Mouse (Mus musculus): ENCODE results near the gene C530008M17Rik. TPM values are rescaled to one million over a fixed set of nuclear protein-coding genes. Genes with fewer than 3 reads are reported as not detected.

Gene C530008M17Rik
- total and polyA plus RNA-seq, 3 experiments = 3.2 to 10.6 TPM; not detected in 1

DNA sequence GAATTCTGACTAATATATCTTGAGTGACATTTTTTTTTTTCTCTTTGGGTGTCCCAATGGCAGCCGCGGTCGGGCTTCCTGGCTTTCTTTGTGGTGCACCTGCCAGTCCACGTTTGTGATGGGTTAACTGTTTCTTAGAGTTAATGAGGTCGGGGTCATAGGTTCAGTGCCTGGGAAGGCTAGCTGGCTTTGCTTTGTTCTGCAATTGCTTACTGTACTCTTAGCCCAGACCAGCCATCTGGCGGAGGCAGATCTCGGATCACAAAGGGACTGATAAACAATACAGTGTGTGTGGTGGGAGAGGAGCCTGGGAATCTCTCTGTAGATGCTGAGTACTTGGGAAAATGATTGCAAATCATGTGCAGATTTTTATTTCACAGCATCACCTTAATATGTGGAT is 9.1 kb downstream of the C530008M17Rik start:
- Histone ChIP-seq H3K9ac (ENCODE audit: control insufficient read depth, low read depth, low read length, poor library complexity, severe bottlenecking) (no peak overlapping the region), H3K36me3 (ENCODE audit: control insufficient read depth in 1 of 2, insufficient read depth in 2 of 2, low read length in 2 of 2) (peaks cover 0 to 21% of the 10 kb centered on the region in 2 experiments; a peak in 2 of 4 replicates), H3K79me2 (ENCODE audit: control insufficient read depth, insufficient read depth, low read length, poor library complexity) (no peaks in the 10 kb centered on the region), H3K9me3 (replicated peaks; ENCODE audit: insufficient read depth, low read length) (no peaks in the 10 kb centered on the region), H3K4me1 (ENCODE audit: control insufficient read depth in 1 of 2, insufficient read depth in 2 of 2, low read length in 2 of 2) (peaks cover 11 to 13% of the 10 kb centered on the region in 2 experiments), H3K27me3 (ENCODE audit: control insufficient read depth in 1 of 2, insufficient read depth in 2 of 2, low read length in 2 of 2) (no peaks in the 10 kb centered on the region), H3K27ac (ENCODE audit: control insufficient read depth, low read depth, low read length) (no peak overlapping the region), H3K4me3 (ENCODE audit: control insufficient read depth in 1 of 2, insufficient read depth in 1 of 2, low read depth in 2 of 2, low read length in 2 of 2) (no peak overlapping the region)
- no peak for DNase-seq (ENCODE audit: low read depth, low spot score)
- TF ChIP-seq ZC3H11A (IDR thresholded peaks at IDR 0.05; ENCODE audit: low read depth, low read length) (no peak), BHLHE40 (IDR thresholded peaks at IDR 0.05; ENCODE audit: borderline replicate concordance, low read depth, low read length) (no peak), ELF1 (IDR thresholded peaks at IDR 0.05; ENCODE audit: low read depth, low read length) (no peak), POLR2A (IDR thresholded peaks at IDR 0.05; ENCODE audit: control insufficient read depth in 1 of 2, insufficient read depth in 1 of 2, low read depth in 1 of 2, low read length in 2 of 2, poor library complexity in 1 of 2) (no peak), MEF2A (IDR thresholded peaks at IDR 0.05; ENCODE audit: extremely low read depth, insufficient replicate concordance, low read depth, low read length, poor library complexity, severe bottlenecking) (no peak)

DNA sequence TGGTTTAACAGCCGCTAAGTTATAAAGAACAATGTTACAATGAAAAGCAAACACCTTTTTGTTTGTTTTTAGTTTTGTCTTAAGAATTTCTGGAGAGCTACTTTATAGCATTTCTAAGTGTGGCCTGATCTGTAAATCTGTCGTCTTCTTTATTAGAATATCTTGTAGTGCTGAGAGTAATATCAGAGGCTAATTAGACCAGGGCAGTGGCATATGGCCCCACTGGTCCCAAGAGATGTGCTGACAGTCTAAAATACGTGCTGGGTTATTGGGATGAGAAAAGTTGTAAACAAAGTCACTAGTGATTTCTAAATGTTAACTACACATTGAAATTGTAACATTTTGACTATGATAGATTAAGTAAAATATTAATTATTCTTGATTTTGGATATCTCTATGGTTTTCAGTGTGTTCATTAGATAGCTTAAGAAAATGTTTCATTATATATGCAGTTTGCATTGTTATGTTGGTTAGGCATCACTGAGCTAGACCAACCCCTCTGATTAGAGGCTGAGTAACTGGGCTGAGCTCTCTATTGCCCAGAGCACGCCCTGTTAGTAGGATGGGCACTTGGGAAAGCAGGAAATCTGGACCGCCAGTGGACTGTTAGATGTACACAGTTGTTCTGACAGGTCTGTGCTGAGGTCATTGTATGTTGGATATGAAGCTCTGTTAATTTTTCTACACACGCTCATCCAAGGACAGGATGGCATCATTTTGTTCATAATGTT is 9.9 kb downstream of the C530008M17Rik start:
- H3K4me1 ChIP-seq (ENCODE audit: control insufficient read depth in 1 of 2, insufficient read depth in 2 of 2, low read length in 2 of 2) = peaks cover 4 to 8% of the 10 kb centered on the region in 2 experiments
- H3K36me3 ChIP-seq (ENCODE audit: control insufficient read depth in 1 of 2, insufficient read depth in 2 of 2, low read length in 2 of 2) = peaks cover 0 to 13% of the 10 kb centered on the region in 2 experiments; a peak in 2 of 4 replicates

DNA sequence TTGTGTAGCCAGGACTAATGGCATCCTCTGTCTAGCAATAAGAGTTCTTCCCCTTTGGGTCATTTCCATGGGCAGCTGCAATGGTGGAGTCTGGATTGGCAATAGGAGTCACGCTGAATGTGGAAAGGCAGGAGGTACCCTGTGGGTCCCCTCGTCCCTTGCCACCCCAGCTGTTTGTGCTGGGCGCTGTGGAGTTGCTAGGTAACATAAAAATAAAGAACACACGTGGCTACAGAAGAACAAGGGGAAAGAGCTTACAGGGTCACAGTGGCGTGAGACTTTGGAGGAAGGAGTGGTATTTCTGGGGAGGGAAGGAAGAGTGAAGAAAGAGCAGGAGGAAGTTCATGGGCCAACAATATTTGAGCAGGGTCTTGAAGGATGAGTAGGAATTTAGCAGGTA is 11.8 kb downstream of the C530008M17Rik start:
- Histone ChIP-seq H3K9me3 (replicated peaks; ENCODE audit: insufficient read depth, low read length) (no peaks in the 10 kb centered on the region), H3K36me3 (ENCODE audit: control insufficient read depth in 1 of 2, insufficient read depth in 2 of 2, low read length in 2 of 2) (peaks cover 0 to 6% of the 10 kb centered on the region in 2 experiments; a peak in 2 of 4 replicates)
- TF ChIP-seq USF2 (IDR thresholded peaks at IDR 0.05; ENCODE audit: borderline replicate concordance in 1 of 2, insufficient read depth in 1 of 2, low read depth in 1 of 2, low read length in 2 of 2) (no peak), BHLHE40 (IDR thresholded peaks at IDR 0.05; ENCODE audit: borderline replicate concordance, low read depth, low read length) (no peak), CTCF (IDR thresholded peaks at IDR 0.05 in 2 of 3, conservative IDR thresholded peaks at IDR 0.05 in 1 of 3; ENCODE audit: control insufficient read depth in 1 of 3, insufficient read depth in 1 of 3, low read depth in 2 of 3, low read length in 3 of 3, poor library complexity in 1 of 3, severe bottlenecking in 1 of 3) (no peak), ZKSCAN1 (IDR thresholded peaks at IDR 0.05; ENCODE audit: low read depth, low read length) (no peak), JUND (IDR thresholded peaks at IDR 0.05; ENCODE audit: low read depth, low read length) (no peak), CHD1 (IDR thresholded peaks at IDR 0.05; ENCODE audit: low read depth, low read length) (no peak), CHD2 (IDR thresholded peaks at IDR 0.05; ENCODE audit: low read length) (no peak), POLR2AphosphoS2 (IDR thresholded peaks at IDR 0.05; ENCODE audit: low read length) (no peak), MXI1 (IDR thresholded peaks at IDR 0.05; ENCODE audit: low read depth, low read length) (no peak)

More for the DNA sequence above, 9.9 kb downstream of the C530008M17Rik start:
- H3K9me3 ChIP-seq (replicated peaks; ENCODE audit: insufficient read depth, low read length) = no peaks in the 10 kb centered on the region
- no peak overlapping the region for H3K9ac ChIP-seq (ENCODE audit: control insufficient read depth, low read depth, low read length, poor library complexity, severe bottlenecking)
- no peak overlapping the region for H3K4me3 ChIP-seq (ENCODE audit: control insufficient read depth in 1 of 2, insufficient read depth in 1 of 2, low read depth in 2 of 2, low read length in 2 of 2)
- no peak for TF ChIP-seq NRF1 (IDR thresholded peaks at IDR 0.05; ENCODE audit: insufficient read depth, low read depth, low read length, poor library complexity, severe bottlenecking)
- no peak for TF ChIP-seq BHLHE40 (IDR thresholded peaks at IDR 0.05; ENCODE audit: borderline replicate concordance, low read depth, low read length)
- no peak for TF ChIP-seq GABPA (IDR thresholded peaks at IDR 0.05; ENCODE audit: low read depth, low read length)
- no peak for TF ChIP-seq MAZ (IDR thresholded peaks at IDR 0.05; ENCODE audit: low read depth, low read length)
- no peak for TF ChIP-seq MAFK (IDR thresholded peaks at IDR 0.05; ENCODE audit: borderline replicate concordance, low read depth, low read length)
- TF ChIP-seq RCOR1 (IDR thresholded peaks at IDR 0.05; ENCODE audit: low read depth, low read length) = no peak
- TF ChIP-seq POLR2A (IDR thresholded peaks at IDR 0.05; ENCODE audit: control insufficient read depth in 1 of 2, insufficient read depth in 1 of 2, low read depth in 1 of 2, low read length in 2 of 2, poor library complexity in 1 of 2) = no peak
- TF ChIP-seq MEF2A (IDR thresholded peaks at IDR 0.05; ENCODE audit: extremely low read depth, insufficient replicate concordance, low read depth, low read length, poor library complexity, severe bottlenecking) = no peak
- TF ChIP-seq ETS1 (IDR thresholded peaks at IDR 0.05; ENCODE audit: low read depth, low read length) = no peak
- no peak for TF ChIP-seq TBP (IDR thresholded peaks at IDR 0.05; ENCODE audit: low read depth, low read length)
- TF ChIP-seq POLR2AphosphoS5 (IDR thresholded peaks at IDR 0.05; ENCODE audit: borderline replicate concordance, low read depth, low read length) = no peak
- TF ChIP-seq HCFC1 (IDR thresholded peaks at IDR 0.05; ENCODE audit: low read depth, low read length) = no peak
- no peak for TF ChIP-seq ZMIZ1 (IDR thresholded peaks at IDR 0.05; ENCODE audit: low read depth, low read length)
- TF ChIP-seq JUND (IDR thresholded peaks at IDR 0.05; ENCODE audit: low read depth, low read length) = no peak
- no peak for TF ChIP-seq USF2 (IDR thresholded peaks at IDR 0.05; ENCODE audit: borderline replicate concordance in 1 of 2, insufficient read depth in 1 of 2, low read depth in 1 of 2, low read length in 2 of 2)
- TF ChIP-seq MYB (IDR thresholded peaks at IDR 0.05; ENCODE audit: low read depth, low read length) = no peak
- TF ChIP-seq KAT2A (conservative IDR thresholded peaks at IDR 0.05; ENCODE audit: low read depth, low read length) = no peak
- no peaks in the 10 kb centered on the region for H3K79me2 ChIP-seq (ENCODE audit: control insufficient read depth, insufficient read depth, low read length, poor library complexity)
- H3K27ac ChIP-seq (ENCODE audit: control insufficient read depth, low read depth, low read length) = no peak overlapping the region
- DNase-seq (ENCODE audit: low read depth, low spot score) = no peak
- H3K27me3 ChIP-seq (ENCODE audit: control insufficient read depth in 1 of 2, insufficient read depth in 2 of 2, low read length in 2 of 2) = no peaks in the 10 kb centered on the region

More for the DNA sequence above, 11.8 kb downstream of the C530008M17Rik start:
- H3K27me3 ChIP-seq (ENCODE audit: control insufficient read depth in 1 of 2, insufficient read depth in 2 of 2, low read length in 2 of 2) = no peaks in the 10 kb centered on the region
- H3K9ac ChIP-seq (ENCODE audit: control insufficient read depth, low read depth, low read length, poor library complexity, severe bottlenecking) = no peak overlapping the region
- DNase-seq (ENCODE audit: low read depth, low spot score) = no peak
- H3K79me2 ChIP-seq (ENCODE audit: control insufficient read depth, insufficient read depth, low read length, poor library complexity) = no peaks in the 10 kb centered on the region
- no peak overlapping the region for H3K27ac ChIP-seq (ENCODE audit: control insufficient read depth, low read depth, low read length)
- H3K4me1 ChIP-seq (ENCODE audit: control insufficient read depth in 1 of 2, insufficient read depth in 2 of 2, low read length in 2 of 2) = peaks cover 0 to 5% of the 10 kb centered on the region in 2 experiments; a peak in 2 of 4 replicates
- no peak overlapping the region for H3K4me3 ChIP-seq (ENCODE audit: control insufficient read depth in 1 of 2, insufficient read depth in 1 of 2, low read depth in 2 of 2, low read length in 2 of 2)
